Mouse (Mus musculus) urinary bladder, postnatal 4 days (tissue): ENCODE data around the gene Smyd2.

Source experiments
- DNase-seq, 2 experiments: peaks; one replicate each; pipeline ENCODE4 v3.0.0; 2021 to 2022; ENCODE audit warnings: low spot score in 2 of 2

Gene Smyd2

DNA sequence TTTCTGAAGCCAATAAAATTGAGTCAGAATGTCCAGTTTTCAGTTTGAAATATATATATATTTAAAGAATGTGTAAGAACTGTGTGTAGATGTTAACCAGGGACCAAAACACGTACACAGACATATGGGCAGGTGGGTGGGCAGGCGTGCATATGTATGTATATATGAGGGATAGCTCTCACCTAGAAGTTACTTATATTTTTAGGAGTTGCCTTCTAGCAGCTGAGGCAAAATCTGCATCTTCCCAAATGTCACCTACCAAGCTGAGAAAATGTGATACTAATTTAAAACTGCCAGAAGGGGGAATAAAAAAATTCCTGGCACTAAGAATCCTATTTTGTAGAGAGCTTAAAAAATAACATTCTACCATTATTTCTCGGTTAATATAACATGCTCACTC lies 2.4 kb downstream of the Smyd2 start:
- no peak for DNase-seq

DNA sequence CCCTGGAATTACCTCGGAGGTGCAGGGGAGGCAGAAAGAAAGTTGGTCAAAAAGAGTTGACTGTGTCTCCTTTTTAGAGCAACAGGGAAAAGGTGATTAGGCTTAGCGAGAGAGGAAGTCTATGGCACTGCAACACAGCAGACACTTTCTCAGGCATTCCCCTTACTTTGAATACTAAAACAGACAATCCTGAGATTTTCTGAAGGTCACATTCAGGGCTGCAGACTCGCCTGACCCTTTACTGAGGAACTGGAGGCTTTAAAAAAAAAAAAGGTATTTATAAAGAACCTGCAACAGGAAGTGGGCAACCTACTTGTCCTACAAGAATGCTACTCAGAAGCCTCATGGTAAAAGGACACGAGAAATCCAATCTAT lies 5.0 kb downstream of the Smyd2 start:
- DNase-seq: no peak

GRCm38 (mm10) chr1:189916422-189917125 lies 5.6 kb downstream of the Smyd2 start:
- DNase-seq: peak in 1 of 2 experiments; percentile 57

GRCm38 (mm10) chr1:189913093-189913760 lies 8.9 kb downstream of the Smyd2 start:
- no peak for DNase-seq

GRCm38 (mm10) chr1:189910685-189911345 lies 11.3 kb downstream of the Smyd2 start:
- peak in 1 of 2 experiments; percentile 67 for DNase-seq

DNA sequence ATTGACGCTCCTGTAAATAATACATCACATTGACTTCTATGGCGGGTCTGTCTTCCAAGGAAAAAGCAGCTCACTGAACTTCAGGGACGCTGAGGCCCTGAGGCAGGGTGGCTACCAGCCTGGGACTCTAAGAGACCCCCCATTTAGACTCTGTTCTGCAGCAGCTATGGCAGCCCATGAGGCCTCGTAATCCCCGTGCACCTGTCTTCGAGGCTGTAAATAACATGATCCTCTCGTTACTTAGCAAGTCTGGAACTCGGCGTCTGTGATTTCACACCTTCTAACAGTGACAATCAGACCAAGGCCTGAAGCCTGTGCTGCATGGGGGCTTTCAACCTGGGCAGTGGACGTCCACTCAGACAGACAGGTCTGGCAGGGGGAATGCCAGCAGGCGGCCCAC lies 19.0 kb downstream of the Smyd2 start:
- no peak for DNase-seq

- DNase-seq: no peak
These were observed 19.8 kb downstream of the Smyd2 start for GRCm38 (mm10) chr1:189902413-189902812.

- no peak for DNase-seq
These were observed 22.6 kb downstream of the Smyd2 start for GRCm38 (mm10) chr1:189899526-189899925.

DNA sequence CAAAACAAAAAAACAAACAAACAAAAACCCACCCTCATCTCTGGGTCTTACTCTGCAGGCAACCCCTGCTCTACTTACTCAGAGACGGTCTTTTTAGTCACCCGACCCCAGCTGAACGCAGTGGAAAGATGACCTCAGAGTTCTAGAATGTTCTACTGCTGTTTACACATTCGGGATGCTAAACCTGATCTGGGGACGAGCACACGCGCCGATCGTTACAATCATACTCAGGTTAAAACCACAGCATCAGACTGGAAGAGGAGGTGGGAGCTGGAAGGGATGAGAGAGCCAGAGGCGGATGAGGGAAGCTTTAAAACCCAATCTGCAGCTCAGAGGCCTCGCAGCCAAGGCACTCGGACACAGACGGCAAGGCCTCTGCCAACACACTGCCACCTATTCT lies 23.5 kb downstream of the Smyd2 start:
- no peak for DNase-seq

DNA sequence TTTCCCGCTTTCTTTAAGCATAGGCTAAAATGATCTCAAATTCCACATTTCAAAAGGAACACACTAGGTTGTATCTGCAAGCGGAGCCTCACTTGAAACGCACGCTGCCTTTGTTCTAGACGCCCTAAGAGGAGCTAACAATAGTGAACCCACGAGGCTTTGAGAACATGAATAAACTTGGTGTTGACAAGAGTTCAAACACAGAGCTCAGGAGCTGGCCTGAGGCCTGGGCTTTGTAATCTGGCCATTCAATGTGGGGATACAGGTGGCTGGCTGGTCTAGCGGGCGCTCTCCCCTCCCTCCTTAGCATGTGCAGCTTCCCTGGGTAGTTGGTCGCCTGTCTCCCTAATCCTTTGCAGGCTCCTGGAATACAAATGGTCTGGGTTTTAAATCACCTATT lies 24.3 kb downstream of the Smyd2 start:
- DNase-seq: no peak

DNA sequence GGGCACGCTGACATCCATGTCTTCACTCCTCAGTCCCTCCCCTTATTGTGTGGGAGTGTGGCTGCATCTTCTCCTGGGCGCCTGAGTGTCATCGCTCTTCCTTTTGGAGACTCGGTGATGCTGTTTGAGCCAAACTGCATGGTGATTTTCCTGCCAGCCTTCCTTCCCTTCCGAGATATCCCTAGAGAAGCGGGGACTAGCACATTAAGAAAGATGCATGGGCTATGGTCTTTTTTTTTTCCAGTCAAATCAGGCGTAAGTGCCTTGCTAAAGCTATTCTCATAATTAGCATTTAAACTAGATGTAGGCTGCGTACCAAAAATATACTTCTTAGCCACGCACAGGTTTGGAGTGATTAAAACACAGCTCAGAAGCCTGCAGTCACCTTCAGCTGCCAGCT lies 28.0 kb downstream of the Smyd2 start:
- DNase-seq: no peak

GRCm38 (mm10) chr1:189888749-189889148 lies 33.4 kb downstream of the Smyd2 start:
- DNase-seq: no peak

DNA sequence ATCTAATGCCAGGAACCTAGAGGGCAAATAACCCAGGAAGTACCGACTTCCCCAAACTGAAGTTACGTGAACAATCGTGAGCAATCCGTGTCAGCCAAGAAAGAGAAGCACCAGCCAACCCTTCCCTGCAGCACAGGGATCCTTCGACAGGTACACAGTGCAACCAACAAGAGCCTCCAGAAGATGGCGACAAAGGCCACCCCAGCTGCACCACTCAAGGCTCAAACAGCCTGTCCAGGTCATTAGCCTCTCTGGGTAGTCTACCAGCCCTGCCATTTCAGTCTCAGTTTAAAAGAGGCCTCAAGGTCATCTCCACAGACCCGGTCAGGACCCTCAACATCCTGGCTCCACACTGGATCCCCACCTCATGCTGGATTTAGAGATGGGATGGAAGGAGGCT lies 34.6 kb downstream of the Smyd2 start:
- DNase-seq: no peak

GRCm38 (mm10) chr1:189885975-189886374 lies 36.2 kb downstream of the Smyd2 start:
- no peak for DNase-seq

DNA sequence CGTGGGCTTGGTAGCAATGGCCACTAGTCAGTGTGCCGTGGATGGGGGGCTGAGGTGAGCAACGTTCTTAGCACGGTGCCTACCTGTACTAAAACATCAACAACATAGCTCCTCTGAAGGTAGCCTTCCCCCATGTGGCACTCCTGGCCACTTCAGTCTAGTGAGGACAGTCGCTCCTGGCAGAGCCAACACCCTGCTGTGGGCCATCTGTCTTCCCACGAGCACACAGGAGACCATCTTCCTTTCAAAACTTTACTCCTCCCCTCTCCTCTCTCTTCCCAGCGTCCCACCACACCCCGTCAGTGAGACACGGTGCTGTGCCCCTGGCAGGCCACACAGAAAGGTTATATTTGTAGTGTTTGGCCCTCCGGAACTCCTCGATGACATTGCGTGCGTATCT lies 37.2 kb downstream of the Smyd2 start:
- no peak for DNase-seq

- DNase-seq: peak; percentile 60 to 76
These were observed 38.5 kb downstream of the Smyd2 start for GRCm38 (mm10) chr1:189883531-189884170.

- DNase-seq: no peak
These were observed 39.3 kb downstream of the Smyd2 start for GRCm38 (mm10) chr1:189882886-189883285.

- no peak for DNase-seq
These were observed 41.4 kb downstream of the Smyd2 start for GRCm38 (mm10) chr1:189880745-189881144.

DNA sequence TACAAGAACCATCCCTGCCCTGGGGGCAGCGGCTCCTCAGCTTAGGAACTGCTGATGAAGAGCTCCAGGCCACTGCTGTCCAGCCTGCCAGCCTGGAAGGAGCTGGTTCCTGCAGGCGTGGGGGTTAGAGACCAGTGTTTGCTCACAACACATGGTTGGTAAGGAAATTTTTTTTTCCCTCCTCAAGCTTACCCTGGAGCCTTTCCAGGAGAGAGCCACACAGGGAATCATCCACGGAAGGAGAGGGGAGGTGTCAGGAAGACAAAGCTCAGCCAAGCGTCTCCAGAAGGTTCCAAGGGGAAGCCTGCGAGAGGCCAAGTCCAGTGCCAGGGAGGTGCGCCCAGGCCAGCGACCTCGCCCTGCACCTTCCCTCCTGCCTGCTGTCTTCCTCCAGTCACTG lies 42.2 kb downstream of the Smyd2 start:
- no peak for DNase-seq

DNA sequence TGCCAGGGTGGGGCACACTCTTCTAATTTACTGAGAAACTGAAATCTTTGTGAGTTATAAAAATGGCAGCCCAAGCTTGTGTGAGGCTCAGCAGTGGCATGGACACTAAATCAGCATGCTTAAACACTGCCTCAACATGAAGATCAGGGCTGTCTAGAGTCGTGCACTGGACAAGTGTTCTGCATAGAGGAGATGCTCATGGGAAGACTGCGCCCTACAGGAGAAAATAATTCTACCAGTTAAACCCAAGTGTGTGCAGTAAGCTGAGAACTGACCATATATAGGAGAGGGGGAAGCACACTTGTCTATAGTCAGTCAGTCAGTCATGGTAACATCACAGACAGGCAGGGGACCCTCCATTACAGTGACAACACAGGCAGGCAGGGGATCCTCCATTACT lies 43.0 kb downstream of the Smyd2 start:
- no peak for DNase-seq

GRCm38 (mm10) chr1:189876162-189876561 lies 46.0 kb downstream of the Smyd2 start:
- DNase-seq: no peak

- no peak for DNase-seq
These were observed 46.7 kb downstream of the Smyd2 start for GRCm38 (mm10) chr1:189875439-189875861.

GRCm38 (mm10) chr1:189873591-189873990 lies 48.6 kb downstream of the Smyd2 start:
- DNase-seq: no peak
